Mouse (Mus musculus) olfactory bulb, adult 2 months (tissue): Measurements from ENCODE around the gene Vwa1.

ENCODE experiments used
- CTCF ChIP-seq: fragments of 200-500 bp; IDR thresholded peaks from 2 replicates; pipeline ENCODE4 v1.5.1; 2012; ENCODE audit warnings: low read depth, mild to moderate bottlenecking, low read length, moderate library complexity; ENCODE audit not compliant: insufficient read depth
- POLR2A ChIP-seq: fragments of 200-500 bp; IDR thresholded peaks from 2 replicates; pipeline ENCODE4 v1.6.1; 2012; ENCODE audit warnings: mild to moderate bottlenecking, low read depth, low read length, moderate library complexity; ENCODE audit not compliant: insufficient read depth

DNA sequence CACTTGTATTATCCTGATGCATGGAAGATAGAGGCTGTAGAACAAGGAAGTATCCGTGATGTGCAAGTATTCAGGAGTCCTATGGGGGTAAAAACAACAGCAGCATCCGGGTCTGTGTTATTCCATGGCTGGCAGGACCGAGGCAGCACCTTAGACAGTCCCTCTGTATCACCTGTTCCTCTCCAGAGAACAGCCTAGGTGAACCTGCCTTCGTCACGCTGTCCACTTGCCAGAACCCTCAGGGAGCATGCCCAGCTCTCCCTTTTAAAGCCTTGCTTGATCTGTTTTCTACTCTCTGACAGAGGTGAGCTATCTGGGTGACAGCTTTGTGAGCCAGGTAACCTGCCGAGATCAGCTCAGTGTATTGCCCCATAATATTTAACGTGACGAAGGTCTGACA lies 30.0 kb downstream of the Vwa1 start:
- TF ChIP-seq POLR2A (no peak), CTCF (no peak)
